Mouse (Mus musculus) c-Kit-negative CD71-positive TER-119-positive erythroid progenitor cells, embryonic 14.5 days (primary cell): ENCODE data around the gene Ntrk3.

ENCODE experiments used
- DNase-seq: peaks from one replicate; pipeline ENCODE4 v3.0.0-alpha.2; 2013; ENCODE audit warnings: low read depth, low spot score

Gene Ntrk3

DNA sequence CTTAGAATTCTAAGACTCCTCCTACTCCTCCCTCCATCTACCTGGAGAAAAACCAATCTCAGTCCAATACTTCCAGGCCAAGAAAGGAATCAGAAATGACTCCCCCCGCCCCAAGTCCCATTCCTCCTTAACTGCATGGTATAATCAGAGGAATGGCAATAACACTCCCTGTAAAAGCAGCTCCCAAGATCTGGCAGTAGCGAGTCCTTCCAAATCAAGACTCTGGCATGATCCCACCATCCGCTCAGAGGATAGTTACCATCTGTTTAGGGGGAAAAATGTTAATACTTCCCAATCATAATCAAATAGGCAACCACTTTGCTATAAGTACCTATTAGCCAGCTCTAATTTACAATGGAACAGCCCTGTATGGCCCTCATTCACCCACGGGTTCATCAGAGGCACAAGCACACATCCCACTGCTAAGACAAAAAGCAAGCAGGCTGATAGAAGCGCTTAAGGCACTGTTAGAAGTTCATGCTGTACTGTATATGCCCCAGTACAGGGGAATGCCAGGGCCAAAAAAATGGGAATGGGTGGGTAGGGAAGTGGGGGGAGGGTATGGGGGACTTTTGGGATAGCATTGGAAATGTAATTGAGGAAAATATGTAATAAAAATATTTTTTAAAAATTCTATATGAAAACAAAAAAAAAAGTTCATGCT is 294.3 kb downstream of the Ntrk3 start:
- no peak for DNase-seq

DNA sequence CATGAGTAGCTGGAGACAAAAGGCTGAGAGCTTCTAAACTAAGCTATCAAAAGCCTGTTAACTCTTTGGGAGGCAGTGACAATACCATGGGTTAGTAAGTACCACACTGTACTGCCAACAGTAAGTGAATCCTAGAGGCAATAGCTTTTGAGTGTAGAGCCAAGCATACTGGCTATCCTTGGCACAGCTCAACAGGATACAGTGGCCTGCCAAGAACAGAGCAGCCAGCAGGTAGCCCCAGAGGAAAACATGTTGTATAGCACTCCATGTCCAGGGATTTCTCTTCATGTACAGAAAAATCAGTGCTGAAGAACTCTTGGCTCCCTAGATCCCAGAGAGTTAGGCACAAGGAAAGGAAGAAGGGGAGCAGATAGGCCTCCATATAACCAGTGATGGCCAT is 296.1 kb downstream of the Ntrk3 start:
- DNase-seq: no peak

DNA sequence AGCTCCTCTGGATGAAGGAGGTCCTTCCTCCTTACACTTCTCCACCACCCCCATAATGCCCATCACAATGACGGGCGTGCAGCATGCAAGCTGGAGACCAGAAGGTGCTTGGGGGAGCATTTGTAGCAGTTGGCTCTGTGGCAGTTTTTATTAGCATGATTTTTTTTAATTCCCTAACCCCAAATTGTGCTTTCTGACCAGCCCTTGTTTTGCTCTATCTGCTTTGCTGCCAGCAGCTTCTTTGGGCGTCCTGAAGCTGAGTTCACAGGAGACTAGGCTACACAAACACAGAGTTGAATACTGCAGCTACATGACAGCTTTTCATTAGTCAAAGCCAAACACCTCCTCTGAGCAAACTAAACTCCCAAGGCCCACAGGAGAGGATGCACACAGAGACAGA is 296.9 kb downstream of the Ntrk3 start:
- DNase-seq: no peak

DNA sequence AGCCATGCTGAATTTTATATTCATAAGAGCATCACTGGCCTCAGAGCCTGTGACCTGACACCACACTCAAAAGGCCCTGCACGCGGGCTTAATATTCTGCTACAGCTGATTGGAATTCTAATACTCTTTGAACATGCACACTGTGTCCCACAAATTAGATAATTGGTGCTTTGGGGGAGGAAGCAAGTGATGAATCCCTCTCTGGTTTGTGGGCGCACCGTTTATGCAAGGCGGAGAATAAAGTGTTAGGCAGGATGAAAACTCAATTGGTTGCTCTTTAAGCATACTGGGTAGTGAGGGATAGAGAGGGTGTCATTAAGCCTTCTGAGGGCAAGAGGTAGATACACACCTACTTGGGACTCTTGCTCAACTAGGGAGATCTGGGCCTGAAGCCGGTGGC is 297.3 kb downstream of the Ntrk3 start:
- DNase-seq: no peak

DNA sequence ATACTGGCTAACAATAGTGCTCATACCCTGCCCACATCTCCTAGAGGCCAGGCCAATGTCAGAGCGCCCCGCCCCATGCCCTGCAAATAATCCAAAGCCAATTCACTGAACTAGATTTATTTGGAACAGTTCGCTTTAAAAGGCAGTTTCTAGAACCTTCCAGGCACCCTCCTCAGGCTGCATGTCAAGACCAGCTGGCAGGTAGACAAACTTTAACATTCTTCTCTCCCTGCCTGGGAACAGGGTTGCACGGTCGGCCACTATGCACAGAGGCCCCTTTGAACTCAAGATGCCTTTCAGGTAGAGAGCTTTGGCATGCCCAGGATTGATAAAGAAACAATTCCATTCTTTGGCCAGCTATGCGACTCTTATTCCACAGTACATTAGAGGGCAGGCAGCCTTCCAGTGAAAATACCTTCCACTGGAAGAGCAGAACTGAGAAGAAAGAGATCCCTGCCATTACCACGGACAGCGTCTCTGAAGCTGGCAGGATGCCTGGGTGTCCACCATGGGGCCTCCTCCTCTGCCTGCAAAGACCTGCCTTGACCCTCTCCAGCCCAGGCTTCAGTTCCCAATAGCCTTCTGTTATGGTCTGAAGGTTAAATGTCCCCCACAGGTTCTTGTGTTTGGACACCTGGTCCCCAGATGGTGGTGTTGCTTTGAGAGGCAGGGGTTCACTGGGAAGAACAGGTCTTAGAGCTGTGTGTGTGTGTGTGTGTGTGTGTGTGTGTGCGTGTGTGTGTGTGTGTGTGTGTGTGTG is 298.3 kb downstream of the Ntrk3 start:
- no peak for DNase-seq

DNA sequence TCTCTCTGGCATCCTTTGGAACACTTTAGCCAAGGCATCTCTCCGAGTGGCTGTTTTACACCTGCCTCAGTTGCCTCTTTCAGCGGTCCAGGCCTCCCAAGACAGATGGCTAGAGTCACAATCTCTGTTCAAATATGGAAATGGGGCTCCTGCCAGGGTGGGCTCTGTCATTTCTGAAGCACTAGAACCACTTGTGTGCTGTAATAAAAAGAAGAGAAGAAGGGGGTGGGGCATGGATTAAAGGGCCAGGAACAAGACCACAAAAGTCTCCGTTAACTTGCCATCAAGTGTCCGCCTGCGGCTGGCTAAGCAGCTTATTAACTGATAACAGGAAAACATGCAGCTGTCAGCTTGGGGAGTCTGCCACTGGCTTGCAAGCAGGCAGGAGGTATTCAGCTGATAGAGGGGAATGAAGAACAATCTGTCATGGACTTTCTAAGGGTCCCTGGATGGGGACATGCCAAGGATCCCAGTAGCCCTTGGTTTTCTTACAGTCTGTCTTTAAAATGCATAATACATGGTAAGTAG is 304.1 kb downstream of the Ntrk3 start:
- DNase-seq: no peak

DNA sequence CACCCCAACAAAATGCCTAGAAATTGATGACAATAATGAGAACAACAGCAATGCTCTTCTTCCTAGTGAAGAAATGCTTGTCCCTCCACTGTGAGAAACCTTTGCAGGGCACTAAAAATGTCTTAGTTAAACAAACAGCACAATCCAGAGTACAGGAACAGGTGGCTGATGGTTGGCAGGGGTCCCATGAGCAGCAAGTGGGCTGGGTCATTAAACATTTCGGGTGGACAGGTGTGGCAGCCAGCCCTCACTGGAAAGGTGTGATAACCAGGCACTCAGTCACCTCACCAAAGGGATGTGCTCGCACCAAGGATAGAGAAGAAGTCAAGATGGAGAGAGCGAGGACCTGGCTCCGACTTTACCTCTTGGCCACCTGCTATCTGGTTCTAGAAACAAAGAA is 306.2 kb downstream of the Ntrk3 start:
- no peak for DNase-seq

DNA sequence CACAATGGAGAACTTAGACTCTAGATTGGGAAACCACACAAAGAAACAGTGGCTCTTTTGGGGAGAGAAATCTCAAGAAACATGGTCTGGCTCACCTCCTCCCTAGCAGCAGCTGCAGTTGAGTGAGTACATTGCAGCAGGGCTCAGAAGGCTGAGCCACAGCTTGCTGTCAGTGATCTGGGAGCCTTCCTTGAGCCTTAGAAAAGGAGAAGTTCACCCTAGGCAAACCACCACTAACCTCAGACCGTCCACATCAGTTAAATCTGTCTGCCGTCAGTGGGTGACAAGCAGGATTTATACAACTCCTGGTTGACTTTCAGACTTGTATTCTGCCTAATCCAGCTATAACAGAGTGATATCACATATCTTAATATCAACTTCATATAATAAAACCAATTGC is 325.6 kb downstream of the Ntrk3 start:
- DNase-seq: no peak

DNA sequence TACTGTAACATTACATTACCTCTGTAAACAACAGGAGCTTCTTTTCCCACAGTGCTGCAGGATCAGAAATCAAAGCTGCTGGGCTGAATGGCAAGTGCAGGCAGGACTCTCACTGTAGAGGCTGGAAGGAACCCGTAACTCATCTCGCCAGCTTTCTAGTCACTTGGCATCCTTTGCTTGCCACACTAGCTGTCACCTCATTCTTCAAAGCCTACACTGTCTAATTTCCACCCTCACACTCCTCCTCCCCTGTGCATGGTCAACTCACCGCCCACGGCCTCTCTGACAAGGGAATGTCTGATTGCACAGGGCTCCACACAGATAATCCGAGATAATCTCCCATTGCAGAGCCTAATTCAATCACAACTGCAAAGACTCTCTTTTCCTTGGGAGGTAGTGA is 327.8 kb downstream of the Ntrk3 start:
- no peak for DNase-seq

DNA sequence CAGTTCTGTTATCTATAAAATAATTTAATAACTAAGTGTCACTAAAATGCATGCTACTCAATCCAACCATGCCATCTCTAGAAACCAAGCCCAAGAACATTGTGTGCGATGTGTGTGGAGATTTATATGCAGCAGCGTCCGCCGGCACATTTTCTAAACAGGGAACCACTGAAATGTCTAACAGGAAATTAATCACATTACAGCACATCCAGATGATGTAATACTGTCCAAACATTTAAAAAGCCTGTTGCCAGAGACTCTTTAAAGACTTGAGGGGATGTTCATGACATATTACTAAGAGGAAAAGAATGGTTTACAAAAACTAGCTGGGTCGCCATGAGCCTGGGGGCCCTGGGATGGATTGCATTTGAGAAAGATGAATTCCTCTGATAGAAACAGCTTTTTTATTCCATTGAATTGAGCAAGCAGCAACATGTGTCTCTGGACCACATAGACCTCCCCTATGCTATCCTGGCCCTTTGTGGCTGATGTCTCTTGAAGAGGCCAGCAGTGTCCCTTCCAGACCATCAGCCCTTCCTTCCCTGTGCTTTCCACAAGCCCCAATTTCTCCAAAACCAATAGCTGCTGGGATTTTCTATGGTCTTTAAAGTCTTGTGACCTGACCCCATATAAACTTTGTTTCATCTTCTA is 331.0 kb downstream of the Ntrk3 start:
- no peak for DNase-seq

DNA sequence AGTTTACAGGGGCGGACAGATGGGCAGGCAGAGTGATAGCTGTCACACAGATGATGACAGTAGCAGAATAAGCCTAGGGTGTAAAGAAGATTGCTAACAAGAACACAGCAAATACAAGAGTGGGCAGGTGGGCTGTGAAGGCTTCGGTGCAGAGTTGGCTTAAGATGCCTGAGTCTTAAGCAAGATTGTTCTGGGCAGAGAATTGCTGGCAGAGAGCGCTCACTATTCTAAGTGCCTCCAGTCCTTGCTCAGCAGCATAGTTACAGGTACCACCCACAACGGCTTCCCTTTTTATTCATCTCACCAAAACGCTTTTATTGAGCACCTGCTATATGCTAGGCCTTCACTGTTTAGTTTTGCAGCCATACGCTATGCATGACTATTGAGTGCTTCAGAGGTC is 333.3 kb downstream of the Ntrk3 start:
- no peak for DNase-seq

DNA sequence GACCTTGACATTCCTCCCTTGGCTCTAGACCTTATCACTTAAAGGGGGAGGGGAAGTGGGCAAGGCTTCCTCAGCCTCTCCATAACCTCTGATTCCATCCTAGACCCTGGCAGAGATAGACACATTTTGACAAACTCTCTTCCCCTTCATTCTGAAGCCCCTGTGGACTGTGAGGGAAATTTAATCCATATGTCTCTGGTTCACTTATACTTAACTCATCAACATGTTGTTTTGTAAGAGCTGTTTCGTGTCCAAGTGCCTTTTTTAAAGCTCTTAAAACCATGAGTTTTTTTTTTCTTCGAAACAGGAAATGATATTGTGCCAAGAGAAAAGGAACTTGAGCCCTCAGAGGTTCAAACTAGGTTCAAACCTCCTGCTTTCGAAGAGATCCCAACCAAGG is 335.3 kb downstream of the Ntrk3 start:
- no peak for DNase-seq

DNA sequence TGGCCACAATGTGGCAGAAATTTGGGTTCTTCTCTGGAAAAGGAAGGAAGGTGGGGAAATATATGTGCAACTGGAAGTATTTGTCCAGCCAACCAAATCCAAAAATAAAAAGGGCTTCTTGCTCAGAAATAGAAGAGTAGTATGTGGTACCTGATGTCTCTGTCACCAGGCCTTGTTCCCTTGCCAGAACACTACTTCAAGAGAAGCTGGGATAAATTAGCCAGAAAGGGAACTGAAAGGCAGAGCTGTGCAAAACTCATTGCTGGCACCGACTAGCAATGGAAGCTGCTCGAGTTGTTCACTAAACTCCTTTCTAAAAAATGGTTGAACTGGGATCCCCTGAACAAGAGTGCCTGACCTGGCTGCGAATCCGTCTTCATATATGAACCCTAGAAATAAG is 337.6 kb downstream of the Ntrk3 start:
- no peak for DNase-seq

DNA sequence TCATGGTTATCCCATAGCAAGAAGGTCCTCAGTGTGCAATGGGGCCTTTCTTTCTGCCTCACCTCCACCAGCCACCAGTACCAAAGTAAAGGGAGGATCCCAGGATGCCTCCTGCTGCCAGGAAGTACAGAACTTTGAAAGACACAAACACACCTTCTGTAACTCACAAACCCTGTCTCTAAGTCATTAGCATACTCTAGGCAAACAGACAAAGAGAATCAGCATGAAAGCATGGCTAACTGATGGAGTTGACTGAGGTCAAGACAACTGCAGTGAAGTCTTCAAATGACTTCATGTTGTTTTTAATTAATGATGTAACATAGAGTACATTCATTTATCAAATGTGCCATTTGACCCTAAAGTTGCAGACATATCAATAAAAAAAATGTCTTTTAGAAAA is 339.4 kb downstream of the Ntrk3 start:
- no peak for DNase-seq

DNA sequence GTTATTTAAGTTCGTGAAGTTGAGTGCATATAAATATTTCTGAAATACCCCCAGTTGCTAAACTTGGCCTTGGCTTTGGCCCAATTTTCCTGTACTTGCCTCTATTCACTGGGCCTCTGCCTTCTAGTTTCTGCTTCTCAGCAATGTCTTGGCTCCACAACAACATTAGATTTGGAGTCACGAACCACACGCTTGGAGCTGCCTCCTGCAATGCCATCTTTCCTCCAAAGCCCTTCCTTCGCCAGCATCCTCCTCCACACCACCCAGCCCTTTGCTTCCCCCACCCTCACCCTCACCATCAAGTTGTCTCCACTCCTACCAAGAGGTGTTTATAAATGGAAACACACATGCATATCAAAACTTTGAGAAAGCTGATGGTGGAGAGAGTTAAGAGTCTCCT is 340.6 kb downstream of the Ntrk3 start:
- DNase-seq: no peak

DNA sequence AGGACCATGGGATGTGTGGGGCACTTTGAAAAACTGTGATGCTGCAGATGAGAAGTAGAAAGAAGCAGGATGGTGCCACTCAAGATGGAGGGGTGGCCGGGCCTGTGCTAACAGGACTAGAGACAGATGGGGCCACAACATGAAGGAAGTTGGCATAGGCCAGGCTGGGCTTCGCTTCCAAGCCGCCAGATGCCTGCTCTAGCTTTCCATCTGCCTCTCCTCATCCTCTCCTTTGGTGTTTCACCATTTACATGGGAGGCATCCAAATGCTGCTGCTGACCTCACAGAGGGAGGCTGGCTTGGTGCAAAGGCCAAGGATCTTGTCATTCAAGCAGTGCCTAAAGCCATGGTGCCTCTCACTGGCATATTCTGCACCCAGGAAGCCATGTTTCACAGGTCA is 347.8 kb downstream of the Ntrk3 start:
- no peak for DNase-seq

DNA sequence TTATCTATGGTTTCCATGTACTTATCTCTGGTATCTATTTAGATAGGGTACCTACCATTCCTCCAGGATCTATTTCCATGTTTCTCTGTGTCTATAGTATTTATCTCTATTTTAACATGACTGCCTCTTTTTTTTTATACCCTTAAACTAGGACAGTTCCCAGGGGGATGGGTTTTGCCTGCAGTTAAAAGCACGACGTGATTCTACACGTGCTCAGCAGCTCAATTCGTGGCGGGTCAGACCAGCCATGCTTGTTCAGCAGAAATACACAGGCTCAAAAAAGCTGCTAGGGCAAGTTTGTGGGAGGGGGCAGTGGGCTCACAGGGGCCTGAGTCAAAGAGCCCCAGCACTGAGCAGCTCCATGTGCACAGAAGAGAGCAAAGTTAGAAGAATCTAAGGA is 349.7 kb downstream of the Ntrk3 start:
- DNase-seq: no peak

DNA sequence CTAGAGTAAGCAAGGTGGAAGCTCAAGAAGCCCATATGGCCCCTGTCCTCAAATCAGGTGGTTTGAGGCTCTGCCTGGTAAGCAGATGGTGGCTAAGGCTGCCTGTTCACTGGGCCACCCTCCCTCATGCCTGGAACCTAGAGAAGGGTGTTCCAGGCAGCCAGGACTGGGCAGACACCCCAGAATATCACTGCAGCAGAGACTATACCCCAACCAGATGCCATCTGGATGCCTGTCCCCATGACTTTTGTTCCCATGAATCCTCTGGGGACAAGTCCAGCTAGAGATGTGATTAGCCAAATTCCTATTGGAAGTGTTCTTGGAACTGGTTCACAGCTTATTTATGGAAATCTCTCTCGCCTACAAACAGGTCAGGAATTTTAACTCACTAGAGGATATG is 351.8 kb downstream of the Ntrk3 start:
- no peak for DNase-seq

DNA sequence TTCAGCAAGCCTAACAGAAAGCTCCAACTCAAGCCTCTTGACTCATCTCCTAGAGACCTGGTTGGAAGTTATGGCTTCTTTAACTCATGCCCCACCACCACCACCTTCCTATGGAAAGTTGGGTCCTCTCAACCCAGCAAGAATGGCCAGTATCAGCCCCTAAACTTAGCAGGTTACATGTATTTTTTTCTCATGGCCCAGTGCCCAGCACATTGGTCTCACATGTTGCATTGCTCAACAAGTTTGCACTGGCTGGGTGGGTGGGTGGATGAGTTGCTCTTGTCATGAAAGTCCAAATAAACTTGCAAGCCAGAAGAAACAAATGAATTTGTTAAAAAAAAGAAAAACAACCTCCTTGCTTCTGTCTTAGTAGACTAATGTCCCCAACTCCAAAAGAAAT is 353.7 kb downstream of the Ntrk3 start:
- no peak for DNase-seq

DNA sequence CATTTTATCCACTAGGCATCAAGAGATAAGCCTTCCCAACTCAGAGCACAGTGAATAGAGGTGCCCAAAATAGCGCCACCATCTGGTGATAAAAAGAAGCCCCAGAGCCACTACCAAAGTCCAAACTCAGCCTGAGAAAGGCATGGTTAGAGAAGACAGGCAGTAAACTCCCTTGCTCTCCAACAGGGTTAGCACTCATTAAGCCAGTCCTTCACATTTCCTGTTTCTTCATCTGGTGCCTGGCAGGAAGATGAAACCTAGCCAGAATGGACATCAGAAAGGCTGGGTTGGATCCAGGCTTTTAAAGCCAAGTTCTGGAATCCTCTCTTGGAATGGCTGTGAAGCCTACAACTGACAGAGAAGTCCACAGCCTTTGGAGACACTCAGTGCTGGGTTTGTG is 355.7 kb downstream of the Ntrk3 start:
- no peak for DNase-seq

DNA sequence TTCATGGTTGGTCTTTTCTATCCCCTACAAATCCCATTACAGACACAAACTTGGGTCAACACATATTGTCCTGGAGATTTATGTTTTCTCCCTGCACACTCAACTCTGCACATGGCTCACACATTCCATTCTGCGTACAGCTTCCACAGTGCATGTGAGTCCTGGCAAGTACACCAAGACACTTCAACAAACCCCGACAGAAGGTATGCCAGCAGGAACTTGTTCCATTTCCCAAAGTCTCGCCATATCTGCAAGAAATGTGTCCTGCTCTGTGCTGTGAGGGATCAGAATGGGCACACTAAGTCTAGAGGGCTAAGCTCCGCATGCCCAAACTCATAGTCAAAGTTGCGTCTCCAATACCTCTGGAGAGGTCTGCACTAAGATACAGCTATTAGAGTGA is 358.0 kb downstream of the Ntrk3 start:
- no peak for DNase-seq

DNA sequence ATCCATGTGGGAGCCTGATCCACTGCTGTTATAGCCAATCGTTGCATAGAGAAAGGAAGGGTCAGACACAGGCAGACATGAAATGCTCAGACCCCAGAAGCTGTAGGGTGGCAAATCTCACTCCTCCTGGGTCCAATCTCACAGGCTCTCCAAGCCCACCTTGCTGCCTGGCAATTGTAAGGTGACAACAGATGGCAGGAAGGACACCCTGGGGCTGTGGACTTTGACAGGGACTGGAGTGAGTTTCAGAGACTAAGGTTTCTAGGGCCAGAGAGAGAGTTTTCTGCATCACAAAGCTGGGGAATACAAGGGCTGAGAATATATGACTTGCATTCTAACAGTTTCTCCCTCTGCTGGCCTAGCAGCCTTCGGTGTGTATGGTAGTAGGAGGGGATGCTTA is 359.5 kb downstream of the Ntrk3 start:
- no peak for DNase-seq

DNA sequence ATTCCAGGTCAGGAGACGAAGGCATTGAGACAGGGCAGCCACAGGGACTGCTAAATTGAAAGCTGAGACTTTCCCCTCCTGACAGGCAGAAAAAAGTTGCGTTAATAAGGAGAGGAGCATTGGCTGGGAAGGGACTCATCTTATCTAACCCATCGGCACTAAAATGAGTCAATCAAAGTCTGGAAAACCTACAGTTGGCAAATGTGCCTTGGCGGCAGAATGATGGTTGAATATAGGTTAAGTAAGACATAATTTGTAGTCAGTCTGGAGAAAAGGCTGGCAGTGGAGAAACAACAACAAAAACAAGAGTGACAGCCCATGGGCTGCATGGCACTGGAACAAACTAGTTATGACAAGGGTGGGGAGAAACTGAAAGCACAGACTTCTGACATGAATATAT is 360.9 kb downstream of the Ntrk3 start:
- DNase-seq: no peak
